Mouse (Mus musculus) heart, postnatal 25 days (tissue): ENCODE results near the gene Fgfr2. TPM values are rescaled to one million over a fixed set of nuclear protein-coding genes. Genes with fewer than 3 reads are reported as not detected.

Experiments used
- DNase-seq: peaks from one replicate; pipeline ENCODE4 v3.0.0; 2022; ENCODE audit warnings: low spot score
- intact Hi-C: fragments of 180-260 bp; cut with DNase I; formaldehyde crosslinking; loops from one replicate; pipeline ENCODE4 v1.15.1; 2025
- total RNA-seq, 2 experiments: library from RNA; stranded (reverse); gene quantifications; 2 replicates each; pipeline ENCODE4 v1.2.3; 2021

Fgfr2 gene
- total RNA-seq, 2 experiments from 2014 or later, result 1.7 to 1.8 TPM

DNA sequence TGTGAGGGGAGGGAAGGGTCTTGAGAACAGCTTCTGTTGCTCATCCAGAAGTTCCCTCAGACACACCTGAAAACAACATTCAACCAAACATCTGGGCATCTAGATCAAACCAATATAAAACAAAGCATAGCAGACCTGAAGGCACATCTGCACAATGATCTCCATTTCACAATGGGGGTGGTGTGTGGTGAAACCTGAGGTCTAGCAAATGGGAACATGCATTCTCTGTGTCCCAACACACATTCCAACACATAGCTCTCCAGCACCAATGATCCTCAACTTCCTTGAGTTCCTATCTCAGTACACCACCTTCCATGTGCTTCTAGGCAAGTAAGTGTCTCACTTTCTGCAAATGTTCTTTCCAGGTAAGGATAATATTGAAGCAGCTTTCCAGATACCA lies 707.3 kb downstream of the Fgfr2 start:
- intact Hi-C loops, result loop anchor here (5.0 kb wide), 1 partner anchor 59 kb away; no protein-coding TSS in a partner anchor
- DNase-seq, result no peak

DNA sequence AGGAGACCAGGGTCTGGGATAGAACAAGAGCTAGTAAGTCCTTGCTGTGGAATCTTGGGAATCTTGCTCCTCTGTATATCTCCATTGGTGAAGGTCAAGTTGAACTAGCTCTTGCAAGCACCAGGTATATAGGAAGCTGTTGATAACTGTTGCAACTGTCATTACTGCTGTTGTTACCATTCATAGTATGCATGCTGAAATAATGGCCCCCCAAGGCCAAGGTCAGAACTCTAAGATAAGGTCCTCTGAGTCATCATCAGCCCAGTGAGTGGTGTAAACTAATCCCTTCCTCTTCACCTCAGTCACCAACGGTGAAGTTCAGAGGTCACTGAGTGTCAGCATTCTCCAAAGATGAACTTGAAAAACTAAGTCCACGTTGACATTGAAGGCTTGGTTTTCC lies 710.6 kb downstream of the Fgfr2 start:
- intact Hi-C loops, result no loop called here
- DNase-seq, result no peak

DNA sequence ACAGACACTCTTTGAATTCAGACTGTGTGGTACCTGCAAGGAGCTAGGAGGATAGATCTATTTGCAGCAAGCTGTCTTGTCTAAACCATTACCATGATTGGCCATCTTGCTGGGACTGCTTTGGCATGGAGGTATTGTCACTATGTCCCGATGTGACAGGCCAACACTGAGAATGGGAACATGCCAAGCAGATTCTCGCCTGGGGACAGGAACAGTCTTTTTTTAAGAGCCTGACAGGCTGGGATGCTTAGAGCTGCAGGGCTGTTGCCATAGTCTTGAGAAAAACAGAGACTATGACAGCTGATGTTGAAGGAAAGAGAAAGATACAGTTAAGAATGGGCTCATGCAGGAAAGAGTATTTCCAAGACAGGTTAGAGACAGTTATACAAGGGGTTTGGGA lies 711.4 kb downstream of the Fgfr2 start:
- no peak for DNase-seq
- intact Hi-C loops, result no loop called here

DNA sequence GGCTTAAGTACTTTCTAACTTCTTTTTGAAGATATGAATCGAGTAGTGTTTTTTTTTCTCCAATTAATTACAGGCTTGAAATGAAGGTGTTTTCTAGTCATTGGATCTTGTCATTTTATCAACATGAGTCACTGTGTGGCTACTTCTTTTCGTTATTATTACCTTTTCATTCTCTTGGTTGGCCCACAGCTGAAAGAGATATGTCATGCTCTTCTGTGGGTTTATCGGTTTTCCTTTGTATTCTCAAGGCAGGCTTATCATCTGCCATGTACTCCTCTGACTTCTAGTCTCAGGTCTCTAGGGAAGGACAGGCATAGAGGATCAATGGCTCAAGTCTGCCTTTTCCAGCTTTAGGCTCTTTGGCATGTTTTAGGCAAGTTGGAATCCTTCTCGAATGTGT lies 712.2 kb downstream of the Fgfr2 start:
- DNase-seq, result no peak
- intact Hi-C loops, result no loop called here

DNA sequence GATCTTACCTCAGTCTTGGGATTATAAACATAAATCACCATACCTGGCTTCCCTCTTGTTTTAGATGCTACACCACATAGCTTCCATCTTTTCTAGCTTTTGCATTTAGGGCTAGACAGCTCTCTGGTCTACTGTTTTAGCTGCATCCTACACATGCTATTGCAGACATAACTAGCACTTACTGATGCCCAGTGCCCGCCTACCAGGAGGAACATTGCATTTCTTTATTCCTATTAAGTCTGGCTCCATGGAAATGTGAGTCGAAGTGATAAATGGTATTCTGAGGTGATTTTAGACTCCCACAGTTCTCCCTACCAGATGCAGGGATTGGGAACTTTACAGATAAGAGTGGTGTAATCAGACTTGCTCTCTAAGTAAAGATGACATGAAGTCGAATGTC lies 713.3 kb downstream of the Fgfr2 start:
- intact Hi-C loops, result no loop called here
- no peak for DNase-seq

DNA sequence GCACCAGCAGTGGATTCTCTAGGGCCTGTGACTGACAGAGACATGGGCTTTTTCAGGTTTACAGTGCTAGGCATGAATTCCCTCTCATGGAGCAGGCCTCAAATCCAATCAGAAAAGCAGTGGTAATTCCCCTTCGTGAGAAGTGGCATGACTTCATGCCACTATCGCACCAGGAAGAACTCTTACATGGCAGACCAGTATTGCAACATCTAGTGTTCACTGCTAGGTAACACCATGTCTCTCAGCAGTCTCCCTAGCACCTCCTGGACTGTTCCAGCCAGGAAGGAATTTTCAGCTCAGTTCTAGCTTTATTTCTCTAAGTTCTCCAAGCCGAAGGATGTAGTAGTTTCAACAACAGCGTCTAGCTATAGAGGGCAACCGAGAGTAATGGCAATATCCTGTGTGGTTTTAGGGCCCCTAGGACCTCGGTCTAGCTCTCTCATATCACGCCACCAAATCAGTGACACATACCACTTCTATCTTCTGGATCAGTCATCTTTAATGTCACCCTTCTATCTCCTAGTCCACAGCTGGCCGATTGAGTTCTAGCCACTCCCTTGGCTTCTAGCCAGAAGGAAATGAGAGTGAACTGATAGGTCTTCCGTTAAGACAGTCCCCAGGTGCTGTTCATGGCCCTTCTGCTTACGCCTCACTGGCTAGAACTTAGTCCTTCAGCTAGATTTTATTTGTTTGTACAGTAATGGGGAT lies 720.6 kb downstream of the Fgfr2 start:
- intact Hi-C loops, result no loop called here
- no peak for DNase-seq

DNA sequence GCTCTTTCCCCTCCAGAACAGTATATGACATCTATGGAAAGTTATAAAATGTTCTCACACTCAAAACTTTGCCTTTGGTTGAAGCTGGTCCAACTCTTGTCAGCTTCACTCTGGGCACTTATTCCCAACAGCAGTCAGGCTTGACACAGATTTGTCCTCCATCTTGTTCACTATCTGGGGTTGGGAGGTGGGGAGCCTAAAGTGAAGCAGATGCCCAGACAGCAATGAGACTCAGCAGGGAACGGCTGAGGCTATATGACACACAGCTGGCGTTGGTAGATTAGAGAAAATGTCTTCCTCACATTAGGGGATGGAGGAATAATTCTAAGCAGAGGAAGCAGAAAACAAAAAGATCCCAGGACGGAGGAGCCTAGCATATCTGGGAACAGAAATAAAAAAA lies 724.7 kb downstream of the Fgfr2 start:
- DNase-seq, result no peak
- intact Hi-C loops, result no loop called here

DNA sequence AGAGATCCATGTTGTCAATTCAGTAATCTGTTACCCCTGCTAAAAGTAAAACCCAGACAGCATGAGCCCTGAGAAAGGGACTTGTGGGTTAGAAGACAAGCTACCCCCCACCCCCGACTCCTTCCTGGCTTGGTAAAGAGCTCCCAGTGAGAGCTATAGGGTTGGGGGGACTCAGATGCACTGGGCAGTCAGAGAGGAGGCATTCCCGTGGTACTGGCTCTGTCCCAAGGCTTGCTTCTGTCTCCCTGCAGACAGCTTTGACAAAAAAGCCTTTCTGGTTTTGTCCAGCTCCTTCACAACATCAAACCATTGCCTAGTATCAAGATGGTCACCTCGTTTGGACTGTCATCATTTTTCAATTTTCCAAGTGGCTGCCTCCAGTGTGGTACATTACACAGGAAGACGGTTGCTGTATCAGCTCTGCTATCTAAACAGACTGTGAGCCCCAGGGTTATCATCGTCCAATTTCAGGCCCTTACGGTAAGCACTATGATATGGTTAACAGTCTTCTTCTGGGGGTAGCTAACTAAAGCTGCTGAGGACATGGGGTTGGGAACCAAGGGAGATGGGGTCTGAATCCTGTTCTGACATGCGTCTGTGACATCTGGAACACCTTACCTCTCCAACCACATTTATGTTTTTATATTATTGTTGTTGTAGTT lies 726.4 kb downstream of the Fgfr2 start:
- intact Hi-C loops, result no loop called here
- no peak for DNase-seq

DNA sequence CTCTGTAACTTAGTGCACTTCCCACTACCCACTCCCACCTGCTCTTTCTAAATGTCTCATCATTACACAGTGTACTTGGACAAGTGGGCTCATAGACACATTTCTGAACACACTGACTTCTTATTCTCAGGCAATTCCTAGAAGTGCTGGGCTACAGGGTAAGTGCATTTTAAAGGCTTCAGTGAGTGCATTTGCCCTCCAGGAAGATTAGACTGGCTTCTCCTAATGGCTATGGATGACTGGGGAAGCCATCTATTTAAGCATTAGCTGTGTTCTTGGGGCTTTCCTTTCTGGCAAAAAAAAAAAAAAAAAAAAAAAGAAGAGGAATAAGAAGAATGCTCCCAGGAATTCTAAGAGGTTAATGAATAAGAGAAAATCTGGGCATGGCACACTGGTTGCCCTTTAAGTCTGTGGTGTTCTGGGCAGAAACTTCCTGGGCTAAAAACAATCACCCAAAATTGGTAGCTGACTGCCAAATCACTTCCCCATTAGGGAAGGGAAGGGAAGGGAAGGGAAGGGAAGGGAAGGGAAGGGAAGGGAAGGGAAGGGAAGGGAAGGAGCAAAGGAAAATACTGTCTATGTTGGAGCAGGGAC lies 729.5 kb downstream of the Fgfr2 start:
- intact Hi-C loops, result no loop called here
- DNase-seq, result no peak

DNA sequence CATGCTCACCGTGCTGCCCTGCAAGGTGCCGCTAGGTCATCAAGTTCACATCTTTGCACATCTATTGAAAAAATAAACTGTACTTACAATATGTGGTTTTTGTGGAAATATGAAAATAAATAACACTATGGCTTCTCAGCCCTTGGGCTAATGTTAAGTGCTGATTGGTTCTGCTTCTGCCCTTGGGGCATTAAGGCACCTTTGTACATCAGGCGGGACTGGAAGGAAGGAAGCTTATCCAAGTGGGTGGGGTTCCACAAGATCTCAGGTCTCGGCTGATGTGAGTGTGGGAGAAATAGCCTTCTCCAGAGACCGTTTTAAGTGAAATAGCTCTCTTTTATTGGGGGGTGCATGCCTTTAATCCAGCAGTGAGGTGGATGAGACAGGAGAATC lies 730.1 kb downstream of the Fgfr2 start:
- intact Hi-C loops, result no loop called here
- no peak for DNase-seq

DNA sequence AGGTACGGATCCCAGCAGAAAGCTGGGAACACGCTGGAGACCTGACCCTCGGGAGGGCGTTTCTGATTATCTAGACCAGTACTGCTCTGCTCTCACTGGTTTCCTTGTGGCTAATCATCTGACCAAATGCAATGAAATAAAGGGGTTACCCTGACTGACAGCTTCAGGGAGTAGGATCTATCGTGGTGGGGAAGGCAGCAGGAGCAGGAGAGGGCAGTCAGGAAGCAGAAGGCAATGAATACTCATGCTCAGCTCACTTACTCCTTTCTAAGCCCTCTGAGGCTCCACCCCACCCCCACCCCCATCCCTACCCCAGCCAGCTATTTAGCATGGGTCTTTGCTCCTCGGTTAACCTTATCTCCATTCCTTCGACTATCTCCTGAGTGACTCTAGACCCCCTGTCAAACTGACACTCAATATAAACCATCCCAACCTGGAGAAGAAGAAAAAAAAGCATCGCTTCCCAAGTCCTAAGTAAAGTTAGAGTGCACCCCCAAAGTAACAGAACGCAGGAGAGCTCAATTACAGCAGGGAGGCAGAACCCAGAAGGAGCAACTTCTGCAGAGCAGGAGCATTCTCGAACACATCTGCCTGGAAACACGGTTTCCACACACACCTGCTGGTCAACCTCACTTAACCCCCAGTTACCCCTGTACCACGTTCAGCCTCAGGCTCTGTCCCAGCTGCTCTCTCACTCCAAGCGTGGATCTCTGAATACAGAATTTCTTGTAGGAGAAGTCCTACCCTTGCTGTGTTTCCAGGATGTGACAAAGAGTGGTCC lies 730.7 kb downstream of the Fgfr2 start:
- intact Hi-C loops, result no loop called here
- no peak for DNase-seq

DNA sequence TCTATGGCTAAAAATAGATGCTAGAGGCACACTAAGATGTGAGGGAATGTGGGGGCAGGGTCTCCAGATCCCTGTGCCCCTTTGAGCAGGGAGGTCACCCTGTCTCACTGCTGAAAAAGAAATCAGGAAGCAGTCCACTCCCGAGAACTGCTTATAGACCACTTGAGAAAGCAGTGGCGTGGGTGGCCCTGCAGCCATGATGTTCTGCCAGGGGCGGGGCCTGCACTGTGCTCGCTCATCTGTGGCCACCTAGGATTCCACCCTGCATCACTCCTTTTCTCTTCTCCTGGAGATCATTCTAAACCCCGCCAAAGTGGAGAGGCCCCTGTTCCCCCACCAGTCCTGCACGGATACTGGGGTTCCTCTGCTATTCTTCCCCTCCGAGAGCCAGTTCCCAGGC lies 733.7 kb downstream of the Fgfr2 start:
- intact Hi-C loops, result no loop called here
- DNase-seq, result no peak

DNA sequence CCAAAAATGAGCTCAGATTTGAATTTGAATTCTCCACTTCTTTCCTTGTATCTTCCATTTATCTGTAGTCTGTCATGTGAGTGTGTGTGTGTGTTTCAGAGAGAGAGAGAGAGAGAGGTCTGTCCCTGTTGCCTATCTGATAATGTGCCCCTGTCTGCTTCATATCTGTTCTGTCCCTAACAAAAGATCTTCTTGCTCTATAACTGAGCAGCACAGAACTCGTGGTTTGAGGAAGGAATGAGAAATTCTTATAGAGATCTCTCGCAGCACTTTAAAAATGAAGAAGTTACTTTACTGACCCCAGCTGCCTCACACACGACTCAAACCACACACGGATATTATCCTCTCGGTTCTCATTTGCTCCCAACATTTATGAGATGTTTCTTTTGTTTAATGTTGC lies 735.6 kb downstream of the Fgfr2 start:
- DNase-seq, result no peak
- intact Hi-C loops, result no loop called here

DNA sequence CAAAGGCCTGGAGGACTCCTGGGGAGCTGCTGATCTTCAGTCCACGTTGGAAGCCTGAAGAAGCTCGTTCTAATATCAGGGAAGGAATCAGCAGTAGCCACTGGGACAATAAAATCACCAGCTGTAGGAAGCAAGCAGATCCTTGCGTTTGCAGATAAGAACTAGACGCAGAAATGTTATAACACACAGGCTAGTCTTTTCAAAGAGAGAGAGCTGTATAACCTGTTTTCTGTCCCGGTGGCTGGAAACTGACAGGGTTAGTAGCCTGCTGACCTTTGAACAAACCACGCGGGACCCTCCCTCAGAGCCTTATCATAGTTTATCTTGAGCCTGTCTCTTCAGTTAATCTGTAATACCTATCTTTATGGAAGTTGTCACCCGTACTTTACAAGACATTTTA lies 736.8 kb downstream of the Fgfr2 start:
- intact Hi-C loops, result no loop called here
- no peak for DNase-seq

DNA sequence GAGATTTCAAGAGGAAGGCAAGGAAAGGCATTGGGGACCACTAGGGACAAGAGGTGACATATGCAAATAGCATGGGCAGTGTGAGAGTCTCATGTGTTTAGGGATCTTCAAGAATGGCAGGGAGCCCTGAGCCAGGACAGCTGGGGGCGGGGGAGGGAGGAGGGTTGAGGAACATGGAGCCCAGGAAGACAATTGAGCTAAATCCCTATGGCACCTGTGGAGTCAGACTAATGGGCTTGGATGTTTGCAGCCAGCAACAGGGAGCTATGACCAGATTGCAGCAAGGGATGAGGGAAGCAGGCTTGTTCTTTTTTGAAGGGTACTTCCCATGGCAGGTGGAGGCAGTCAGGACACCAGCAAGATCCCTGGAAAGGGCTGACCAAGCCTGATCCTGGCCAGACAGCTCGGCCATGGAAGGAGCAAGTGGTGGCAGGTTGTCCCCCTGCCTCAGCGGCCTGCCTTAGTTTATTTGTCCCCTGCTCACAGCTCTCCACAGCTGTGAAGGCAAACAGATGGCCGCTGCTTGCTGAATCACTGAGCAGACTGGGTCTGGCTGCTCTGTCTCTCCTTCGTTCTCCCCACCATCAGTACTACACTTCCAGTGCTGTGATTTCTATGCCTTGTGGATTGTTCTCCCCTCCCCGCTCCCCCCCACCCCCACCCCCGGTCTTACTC lies 737.6 kb downstream of the Fgfr2 start:
- no peak for DNase-seq
- intact Hi-C loops, result no loop called here

DNA sequence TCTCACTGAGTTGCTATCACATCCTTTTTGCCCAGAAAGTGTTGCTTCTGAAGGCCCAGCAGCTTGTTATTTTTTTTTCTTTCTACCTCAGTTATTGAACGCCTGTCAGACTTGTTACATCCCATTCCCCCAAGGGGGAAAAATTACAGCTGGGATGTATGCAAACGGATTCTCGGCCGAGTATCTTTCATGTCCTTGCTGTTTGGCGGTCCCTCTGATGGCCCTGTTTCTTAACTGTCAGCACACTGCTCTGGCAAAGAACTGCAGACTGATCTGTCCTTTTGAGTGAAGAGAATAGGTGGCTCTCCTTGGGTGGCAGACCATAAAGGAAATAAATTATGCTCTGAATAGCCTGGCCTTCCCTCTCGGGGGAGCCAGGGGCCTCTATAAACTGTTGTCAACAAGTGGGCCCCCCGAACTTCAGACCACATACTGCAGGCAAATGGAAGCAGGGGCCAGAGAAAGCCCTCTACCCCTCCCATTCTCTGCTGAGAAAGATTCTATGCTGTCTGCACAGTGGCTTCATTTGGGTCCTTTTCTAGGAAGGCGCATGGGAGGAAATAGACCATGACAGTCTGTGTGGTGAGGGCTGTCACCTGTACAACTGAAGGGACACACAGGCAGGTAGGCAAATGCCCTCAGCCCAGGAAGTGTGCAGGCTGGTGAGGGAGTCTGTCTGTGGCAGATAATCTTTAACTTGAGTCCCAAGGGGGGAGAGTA lies 738.3 kb downstream of the Fgfr2 start:
- intact Hi-C loops, result no loop called here
- no peak for DNase-seq

DNA sequence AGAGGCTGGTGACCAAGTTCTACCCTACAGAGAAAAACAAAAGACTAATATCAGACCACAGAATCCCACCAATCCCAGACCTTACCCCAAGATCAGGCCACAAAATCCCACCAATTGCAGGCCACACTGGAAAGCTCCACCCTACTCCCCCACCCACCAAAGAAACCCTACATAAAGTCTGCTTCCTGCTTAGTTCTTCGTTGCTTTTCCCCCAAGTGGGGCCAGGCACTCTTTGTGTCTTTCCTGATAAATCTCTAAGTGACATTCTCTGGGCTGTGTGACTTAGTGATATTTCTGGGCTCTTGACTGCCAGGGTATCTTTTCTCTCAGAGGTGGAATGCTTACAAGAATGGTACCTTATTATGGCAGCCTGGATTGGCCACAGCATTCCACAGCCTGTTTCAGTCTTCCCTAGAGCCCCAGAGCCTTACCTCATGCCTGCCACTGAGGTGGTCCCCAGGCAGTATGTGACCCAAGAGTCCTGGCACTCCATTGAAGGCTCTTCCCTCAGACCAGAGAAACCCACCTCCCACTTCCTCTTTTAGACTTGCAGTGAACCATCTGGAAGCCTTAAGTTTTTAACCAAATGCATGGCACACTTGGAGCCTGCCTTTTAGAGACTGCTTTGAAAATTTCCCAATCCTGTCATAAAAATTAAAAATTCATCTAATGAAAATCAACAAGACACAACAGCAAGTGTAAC lies 742.4 kb downstream of the Fgfr2 start:
- DNase-seq, result no peak
- intact Hi-C loops, result no loop called here

DNA sequence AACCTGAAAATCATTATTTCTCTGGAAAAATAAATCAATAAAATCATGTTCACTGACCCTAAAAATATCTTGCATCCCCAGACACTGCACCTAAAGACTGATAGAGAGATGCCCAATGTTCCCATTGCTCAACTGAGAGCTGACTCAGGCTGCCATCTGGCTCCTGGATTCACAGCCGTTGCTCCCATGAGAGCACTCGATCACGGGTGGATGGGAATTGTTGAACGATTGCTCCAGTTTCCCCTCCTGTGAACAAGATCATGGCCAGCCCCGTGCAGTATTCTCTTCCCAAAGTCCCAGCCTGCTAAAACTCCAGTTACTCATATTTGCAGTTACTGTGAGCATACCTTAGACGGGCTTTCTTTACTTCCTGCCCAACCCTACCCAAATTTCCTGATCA lies 745.2 kb downstream of the Fgfr2 start:
- intact Hi-C loops, result no loop called here
- DNase-seq, result no peak
